Mouse (Mus musculus) cerebellum, adult 2 months (tissue): Measurements from ENCODE around the gene Nop9.

ENCODE experiments used
- CTCF ChIP-seq: fragments of 200-500 bp; IDR thresholded peaks from 2 replicates; pipeline ENCODE4 v1.5.1; 2011; ENCODE audit warnings: low read depth, mild to moderate bottlenecking, control low read depth, low read length, moderate library complexity, borderline replicate concordance; ENCODE audit not compliant: insufficient read depth
- POLR2A ChIP-seq: fragments of 200-500 bp; IDR thresholded peaks from 2 replicates; pipeline ENCODE4 v1.6.1; 2011; ENCODE audit warnings: low read length, control low read depth, borderline replicate concordance; ENCODE audit not compliant: insufficient read depth

GRCm38 (mm10) chr14:55724411-55724871 lies 21.1 kb upstream of the Nop9 start:
- TF ChIP-seq POLR2A (no peak), CTCF (no peak)
